Mouse (Mus musculus) E14TG2a.4 (cell line): ENCODE measurements around the gene Kif16b.

ENCODE experiments used
- CTCF ChIP-seq: conservative IDR thresholded peaks from 2 replicates; pipeline ENCODE4 v1.5.1; 2014; ENCODE audit warnings: low read length
- NANOG ChIP-seq: IDR thresholded peaks from 2 replicates; pipeline ENCODE4 v1.6.1; 2014; ENCODE audit warnings: borderline replicate concordance, low read length, mixed read lengths
- POU5F1 ChIP-seq: IDR thresholded peaks from 2 replicates; pipeline ENCODE4 v1.6.1; 2014; ENCODE audit warnings: low read length, borderline replicate concordance

DNA sequence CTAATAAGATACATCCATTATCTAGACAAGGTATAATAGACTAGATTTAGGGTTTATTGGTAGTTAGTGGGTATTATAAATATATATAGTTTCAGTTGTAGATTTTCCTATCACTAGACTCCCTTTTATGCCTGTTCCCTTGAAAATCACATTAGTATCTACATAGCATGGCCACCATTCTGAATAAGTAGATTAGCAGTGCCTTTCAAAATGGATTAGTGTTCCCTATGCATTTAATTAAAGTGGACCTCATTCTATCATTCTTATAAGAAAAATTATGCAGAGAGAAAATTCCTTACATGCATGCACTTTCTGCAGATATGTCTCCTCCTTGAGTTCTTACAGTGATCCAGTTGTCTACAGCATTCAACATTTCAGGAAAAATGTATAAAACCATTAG lies 320.9 kb downstream of the Kif16b start:
- no peak for TF ChIP-seq CTCF
- TF ChIP-seq NANOG, result no peak
- TF ChIP-seq POU5F1, result no peak
